Mouse (Mus musculus) layer of hippocampus, postnatal 25 days (tissue): ENCODE data around the gene Isg20. TPM values are rescaled to one million over a fixed set of nuclear protein-coding genes. Genes with fewer than 3 reads are reported as not detected.

Experiments
- DNase-seq, 2 experiments: peaks; one replicate each; pipeline ENCODE4 v3.0.0; 2022; ENCODE audit warnings: mixed read lengths in 2 of 2, low spot score in 1 of 2; ENCODE audit errors: extremely low spot score in 1 of 2
- microRNA-seq, 2 experiments: library from miRNA; unstranded; fragments of <30 nt; microRNA quantifications; one replicate each; pipeline ENCODE4 v1.2.0; 2021
- total RNA-seq, 2 experiments: library from RNA; stranded (reverse); gene quantifications; 2 replicates each; pipeline ENCODE4 v1.2.3; 2021

The Isg20 gene
- total RNA-seq, 2 experiments from 2014 or later: 1.1 to 1.2 TPM

DNA sequence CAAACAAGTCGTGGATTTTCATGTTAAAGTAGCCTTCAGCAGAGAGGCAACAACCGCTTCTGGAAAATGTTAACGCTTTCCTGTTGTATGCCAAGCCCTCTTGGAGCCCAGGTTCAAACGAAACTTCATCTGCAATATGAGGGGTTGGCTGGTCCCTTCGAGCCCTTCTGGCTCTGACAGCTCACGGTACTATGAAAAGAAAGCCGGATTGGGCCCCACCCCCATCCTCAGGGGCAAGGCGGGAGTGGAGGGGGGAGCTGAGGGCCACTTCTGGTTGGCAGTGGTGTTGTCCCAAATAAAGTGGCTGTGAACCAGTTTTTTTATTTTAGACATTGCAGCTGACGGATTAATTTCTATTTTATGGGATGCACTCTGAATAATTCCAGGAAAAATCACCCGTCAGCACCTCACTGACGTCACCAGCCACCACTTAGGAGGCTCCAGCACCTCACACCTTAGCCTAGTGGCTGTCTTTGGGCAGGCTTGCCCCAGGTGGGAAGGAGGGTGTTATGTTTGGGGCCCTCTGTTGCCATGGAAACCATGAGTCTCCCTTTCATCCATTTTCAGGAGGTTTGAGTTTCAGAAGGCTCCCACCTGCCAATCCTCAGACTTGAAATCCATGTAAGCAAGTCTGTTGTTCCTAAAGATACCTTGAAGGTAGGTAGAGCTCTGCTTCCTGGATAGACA, 40.8 kb downstream of the Isg20 start:
- DNase-seq: no peak

DNA sequence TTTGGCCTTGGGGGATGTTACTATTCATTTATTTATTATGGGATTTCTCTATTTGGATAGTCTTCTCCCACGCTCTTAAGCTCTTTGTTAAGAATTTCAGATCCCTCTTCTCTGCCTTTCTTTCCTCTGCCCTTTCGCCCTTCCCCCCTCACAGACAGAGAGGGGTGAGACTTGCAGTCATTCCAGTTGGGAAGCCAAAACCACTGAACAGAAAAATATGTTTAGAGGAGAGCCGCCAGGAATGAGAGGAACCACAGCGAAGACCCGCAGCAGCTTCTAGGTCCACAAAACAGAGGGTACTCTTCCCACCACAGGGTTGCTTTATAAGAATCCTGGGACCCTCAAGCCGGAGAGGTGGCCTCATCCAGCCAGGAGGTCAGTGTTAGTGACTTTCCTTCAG, 41.4 kb downstream of the Isg20 start:
- no peak for DNase-seq

DNA sequence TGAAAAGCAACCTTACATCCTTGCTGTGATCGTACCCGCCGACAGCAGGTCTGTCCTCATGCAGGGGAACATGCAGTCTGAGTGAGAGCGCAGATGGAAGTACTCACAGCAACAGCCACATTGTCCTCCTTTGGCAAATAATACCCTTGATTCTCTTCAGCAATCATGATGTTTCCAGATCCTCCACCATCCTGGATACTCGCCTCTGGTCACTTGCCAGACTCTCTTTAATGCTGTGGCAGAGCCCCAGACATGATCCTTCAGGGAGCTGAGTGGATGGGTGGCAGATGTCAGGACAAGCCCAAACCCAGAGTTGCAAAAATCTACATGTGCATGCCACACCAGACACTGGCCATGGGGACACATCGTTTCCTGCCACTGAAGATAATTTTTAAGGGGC, 41.9 kb downstream of the Isg20 start:
- DNase-seq: no peak

DNA sequence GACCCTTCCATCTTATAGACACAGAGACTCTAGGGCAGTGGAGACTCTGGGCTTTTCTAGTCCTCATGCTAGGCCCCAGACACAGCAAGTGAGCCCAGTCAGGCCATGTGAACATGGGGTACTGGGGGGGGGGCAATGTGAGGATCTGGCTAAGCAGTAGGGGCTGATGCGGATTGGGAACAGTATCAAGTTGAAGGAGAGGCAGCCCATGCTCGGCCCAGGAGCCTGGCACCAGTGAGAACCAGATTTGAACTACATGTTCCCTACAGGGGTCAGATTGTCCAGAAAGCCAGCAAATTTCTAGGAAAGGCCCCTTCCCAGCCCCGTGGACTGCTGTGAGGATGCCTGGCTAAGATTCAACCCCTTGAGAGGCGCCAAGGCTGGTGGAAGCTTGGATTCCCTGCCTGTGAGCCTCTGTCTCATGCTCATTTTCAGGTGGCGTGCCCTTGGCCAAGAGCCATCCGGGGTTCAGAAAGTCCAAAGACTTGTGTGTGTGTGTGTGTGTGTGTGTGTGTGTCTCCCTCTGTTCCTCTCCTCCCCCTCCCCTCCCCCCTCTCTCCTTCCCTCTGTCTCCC, 45.4 kb downstream of the Isg20 start:
- DNase-seq: no peak

DNA sequence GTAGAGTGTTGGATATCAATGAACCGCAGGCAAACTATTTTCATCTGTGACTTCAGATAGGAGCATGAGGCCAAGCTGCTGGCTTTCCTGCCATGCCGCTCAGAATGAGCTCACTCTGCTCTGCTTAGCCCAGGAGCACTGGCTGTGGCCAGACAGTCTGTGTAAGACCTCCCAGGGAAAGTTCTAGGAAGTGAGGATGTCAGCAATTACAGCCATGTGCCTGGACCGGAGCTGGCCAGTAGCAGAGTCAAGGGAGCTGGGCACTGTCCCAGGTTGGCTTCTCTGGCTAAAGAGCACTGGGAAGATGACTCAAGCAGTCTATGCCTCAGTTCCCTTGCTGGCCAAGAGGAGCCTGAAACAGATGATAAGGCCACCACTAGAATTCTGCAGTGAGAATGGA, 50.7 kb downstream of the Isg20 start:
- no peak for DNase-seq

Small RNAs within 50 kb of the gene (microRNA-seq; reads per million reads assigned to microRNA genes)
- 185 to 220 reads per million in 2 experiments for gene Mir7-2

Other genes starting within 250 kb of the Isg20 start
- 100 to 1,000 TPM; 171 to 232 TPM for gene Ntrk3, start 175.4 kb upstream of the Isg20 start, total RNA-seq
- 10 to 100 TPM; 32.7 to 39.8 TPM for gene Mrps11, start 130.3 kb upstream of the Isg20 start, total RNA-seq
- gene Mrpl46, start 129.9 kb upstream of the Isg20 start, total RNA-seq: 10 to 100 TPM; 25.8 to 31.8 TPM
- gene Det1, start 66.2 kb upstream of the Isg20 start, total RNA-seq: 1 to 10 TPM; 6.0 to 6.3 TPM
- gene Aen, start 17.6 kb upstream of the Isg20 start, total RNA-seq: 10 to 100 TPM; 21.5 to 23.1 TPM
- gene Acan, start 140.1 kb downstream of the Isg20 start, total RNA-seq: 1 to 10 TPM; 3.0 to 4.0 TPM
- gene Hapln3, start 217.6 kb downstream of the Isg20 start, total RNA-seq: 1 to 10 TPM; 2.5 to 4.0 TPM
- 100 to 1,000 TPM; 146 to 168 TPM for gene Mfge8, start 235.6 kb downstream of the Isg20 start, total RNA-seq